Mouse (Mus musculus) MEL (cell line): ENCODE measurements around the gene Lima1. TPM values are rescaled to one million over a fixed set of nuclear protein-coding genes. Genes with fewer than 3 reads are reported as not detected.

ENCODE experiments used
- DNase-seq: peaks from one replicate; pipeline ENCODE4 v3.0.0; 2011; ENCODE audit warnings: low read depth, low spot score
- H3K27ac ChIP-seq: 2 replicates; pipeline ENCODE4 v1.5.1; 2012; ENCODE audit warnings: low read depth, mild to moderate bottlenecking, control low read depth, low read length, moderate library complexity; ENCODE audit not compliant: control insufficient read depth
- H3K27me3 ChIP-seq, 2 experiments: fragments of 150-350 bp in 1 of 2; sonication (generic) in 1 of 2; 2 replicates each; pipeline ENCODE4 v1.6.1; 2012; ENCODE audit warnings: low read length in 2 of 2, mild to moderate bottlenecking in 2 of 2, improper control_type of control experiment in 1 of 2, moderate library complexity in 1 of 2; ENCODE audit not compliant: insufficient read depth in 2 of 2, control insufficient read depth in 1 of 2
- H3K36me3 ChIP-seq, 2 experiments: 2 replicates each; pipeline ENCODE4 v1.6.1; 2012 to 2014; ENCODE audit warnings: low read length in 2 of 2, improper control_type of control experiment in 1 of 2, inconsistent platforms in 1 of 2, mild to moderate bottlenecking in 1 of 2; ENCODE audit not compliant: insufficient read depth in 2 of 2, control insufficient read depth in 1 of 2
- H3K4me1 ChIP-seq, 2 experiments: fragments of 150-350 bp in 1 of 2; sonication (generic) in 1 of 2; 2 replicates each; pipeline ENCODE4 v1.6.1; 2012; ENCODE audit warnings: low read length in 2 of 2, improper control_type of control experiment in 1 of 2, mild to moderate bottlenecking in 1 of 2; ENCODE audit not compliant: insufficient read depth in 2 of 2, control insufficient read depth in 1 of 2
- H3K4me3 ChIP-seq, 2 experiments: fragments of 150-350 bp in 1 of 2; sonication (generic) in 1 of 2; 2 replicates each; pipeline ENCODE4 v1.5.1; 2012; ENCODE audit warnings: low read depth in 2 of 2, low read length in 2 of 2, mild to moderate bottlenecking in 2 of 2, moderate library complexity in 2 of 2, control low read depth in 1 of 2, improper control_type of control experiment in 1 of 2; ENCODE audit not compliant: control insufficient read depth in 1 of 2, insufficient read depth in 1 of 2
- H3K79me2 ChIP-seq: 2 replicates; pipeline ENCODE4 v1.6.1; 2012; ENCODE audit warnings: mild to moderate bottlenecking, low read length, moderate library complexity; ENCODE audit not compliant: control insufficient read depth, poor library complexity, insufficient read depth
- H3K9ac ChIP-seq: 2 replicates; pipeline ENCODE4 v1.6.1; 2012; ENCODE audit warnings: low read depth, mild to moderate bottlenecking, control low read depth, low read length, moderate library complexity; ENCODE audit not compliant: control insufficient read depth, poor library complexity, severe bottlenecking
- H3K9me3 ChIP-seq: fragments of 150-350 bp; sonication (generic); replicated peaks from 2 replicates; pipeline ENCODE4 v1.6.1; 2012; ENCODE audit warnings: mild to moderate bottlenecking, low read length, improper control_type of control experiment, moderate library complexity; ENCODE audit not compliant: insufficient read depth
- CHD2 ChIP-seq: IDR thresholded peaks from 2 replicates; pipeline ENCODE4 v1.6.1; 2011; ENCODE audit warnings: low read length, improper control_type of control experiment
- ELF1 ChIP-seq: IDR thresholded peaks from 2 replicates; pipeline ENCODE4 v1.6.1; 2014; ENCODE audit warnings: low read depth, mild to moderate bottlenecking, inconsistent platforms, low read length, improper control_type of control experiment, moderate library complexity
- EP300 ChIP-seq, 2 experiments: IDR thresholded peaks; 2 replicates each; pipeline ENCODE4 v1.6.1; 2011; ENCODE audit warnings: improper control_type of control experiment in 2 of 2, low read length in 2 of 2, low read depth in 1 of 2, mild to moderate bottlenecking in 1 of 2
- GABPA ChIP-seq: IDR thresholded peaks from 2 replicates; pipeline ENCODE4 v1.6.1; 2012; ENCODE audit warnings: low read depth, mild to moderate bottlenecking, inconsistent platforms, low read length, improper control_type of control experiment, moderate library complexity
- GATA1 ChIP-seq: IDR thresholded peaks from 2 replicates; pipeline ENCODE4 v1.6.1; 2011; ENCODE audit warnings: low read depth, low read length, improper control_type of control experiment
- HCFC1 ChIP-seq: IDR thresholded peaks from 2 replicates; pipeline ENCODE4 v1.6.1; 2012; ENCODE audit warnings: low read depth, mild to moderate bottlenecking, inconsistent platforms, low read length, improper control_type of control experiment, moderate library complexity
- JUND ChIP-seq: IDR thresholded peaks from 2 replicates; pipeline ENCODE4 v1.6.1; 2011; ENCODE audit warnings: low read depth, mild to moderate bottlenecking, improper control_type of control experiment, low read length
- KAT2A ChIP-seq: conservative IDR thresholded peaks from 2 replicates; pipeline ENCODE4 v1.6.1; 2012; ENCODE audit warnings: low read depth, low read length, improper control_type of control experiment, inconsistent platforms
- MAFK ChIP-seq: IDR thresholded peaks from 2 replicates; pipeline ENCODE4 v1.6.1; 2011; ENCODE audit warnings: low read depth, mild to moderate bottlenecking, low read length, improper control_type of control experiment, borderline replicate concordance
- MAX ChIP-seq: IDR thresholded peaks from 2 replicates; pipeline ENCODE4 v1.6.1; 2011; ENCODE audit warnings: low read length, improper control_type of control experiment
- MAZ ChIP-seq: IDR thresholded peaks from 2 replicates; pipeline ENCODE4 v1.6.1; 2012; ENCODE audit warnings: low read depth, mild to moderate bottlenecking, inconsistent platforms, low read length, improper control_type of control experiment
- NELFE ChIP-seq: IDR thresholded peaks from 2 replicates; pipeline ENCODE4 v1.6.1; 2011; ENCODE audit warnings: low read depth, low read length, improper control_type of control experiment
- NRF1 ChIP-seq: IDR thresholded peaks from 2 replicates; pipeline ENCODE4 v1.6.1; 2014; ENCODE audit warnings: low read depth, mild to moderate bottlenecking, inconsistent platforms, low read length, improper control_type of control experiment, moderate library complexity; ENCODE audit not compliant: poor library complexity, insufficient read depth, severe bottlenecking
- POLR2A ChIP-seq, 2 experiments: IDR thresholded peaks; 2 replicates each; pipeline ENCODE4 v1.6.1; 2011 to 2012; ENCODE audit warnings: low read length in 2 of 2, mild to moderate bottlenecking in 2 of 2, control low read depth in 1 of 2, improper control_type of control experiment in 1 of 2, low read depth in 1 of 2, moderate library complexity in 1 of 2; ENCODE audit not compliant: control insufficient read depth in 1 of 2, insufficient read depth in 1 of 2, poor library complexity in 1 of 2
- POLR2AphosphoS5 ChIP-seq: IDR thresholded peaks from 2 replicates; pipeline ENCODE4 v1.6.1; 2012; ENCODE audit warnings: low read depth, borderline replicate concordance, mild to moderate bottlenecking, inconsistent platforms, low read length, moderate library complexity, mixed read lengths
- RAD21 ChIP-seq: IDR thresholded peaks from 2 replicates; pipeline ENCODE4 v1.6.1; 2011; ENCODE audit warnings: mild to moderate bottlenecking, low read depth, low read length, improper control_type of control experiment
- TAL1 ChIP-seq: IDR thresholded peaks from 2 replicates; pipeline ENCODE4 v1.6.1; 2012; ENCODE audit warnings: mild to moderate bottlenecking, inconsistent platforms, low read length, moderate library complexity, mixed read lengths
- TBP ChIP-seq: IDR thresholded peaks from 2 replicates; pipeline ENCODE4 v1.8.0; 2011; ENCODE audit warnings: low read depth, low read length, improper control_type of control experiment
- TCF12 ChIP-seq: IDR thresholded peaks from 2 replicates; pipeline ENCODE4 v1.6.1; 2014; ENCODE audit warnings: low read depth, mild to moderate bottlenecking, inconsistent platforms, low read length, improper control_type of control experiment, moderate library complexity
- UBTF ChIP-seq: IDR thresholded peaks from 2 replicates; pipeline ENCODE4 v1.6.1; 2012; ENCODE audit warnings: low read depth, mild to moderate bottlenecking, inconsistent platforms, low read length, improper control_type of control experiment, moderate library complexity, borderline replicate concordance; ENCODE audit not compliant: insufficient read depth
- USF2 ChIP-seq, 2 experiments: IDR thresholded peaks; 2 replicates each; pipeline ENCODE4 v1.6.1; 2011 to 2012; ENCODE audit warnings: improper control_type of control experiment in 2 of 2, low read length in 2 of 2, borderline replicate concordance in 1 of 2, inconsistent platforms in 1 of 2, low read depth in 1 of 2, mild to moderate bottlenecking in 1 of 2; ENCODE audit not compliant: insufficient read depth in 1 of 2
- ZC3H11A ChIP-seq: IDR thresholded peaks from 2 replicates; pipeline ENCODE4 v1.6.1; 2012; ENCODE audit warnings: low read depth, mild to moderate bottlenecking, inconsistent platforms, low read length, improper control_type of control experiment
- ZMIZ1 ChIP-seq: IDR thresholded peaks from 2 replicates; pipeline ENCODE4 v1.6.1; 2012; ENCODE audit warnings: low read depth, mild to moderate bottlenecking, inconsistent platforms, low read length, improper control_type of control experiment, moderate library complexity
- polyA plus RNA-seq, 2 experiments: library from polyadenylated mRNA; stranded (reverse) in 1 of 2; unstranded in 1 of 2; fragments of >175 nt in 1 of 2; fragments of >200 nt in 1 of 2; gene quantifications; 2 replicates each; pipeline versions ENCODE4 v1.2.1 to v1.2.4; 2012; ENCODE audit warnings: low replicate concordance in 2 of 2, low read depth in 1 of 2; ENCODE audit not compliant: insufficient read length in 2 of 2, insufficient read depth in 1 of 2, missing spikeins in 1 of 2
- total RNA-seq: library from RNA; depleted of rRNA; stranded (reverse); fragments of 300-350 nt; gene quantifications from 2 replicates; pipeline ENCODE4 v1.2.3, GENCODE M21; 2012

Lima1 gene
- total and polyA plus RNA-seq, 3 experiments = 1.1 to 7.9 TPM; not detected in 1

- TF ChIP-seq GATA1 (peak; percentile 20; the same call in 1 of the 2 replicates), CHD2 (no peak), ZC3H11A (no peak), USF2 (IDR thresholded peaks at IDR 0.05; ENCODE audit: borderline replicate concordance in 1 of 2, insufficient read depth in 1 of 2, low read depth in 1 of 2, low read length in 2 of 2) (no peak), JUND (no peak), NRF1 (no peak), POLR2A (IDR thresholded peaks at IDR 0.05; ENCODE audit: control insufficient read depth in 1 of 2, insufficient read depth in 1 of 2, low read depth in 1 of 2, low read length in 2 of 2, poor library complexity in 1 of 2) (no peak), TCF12 (no peak), MAZ (no peak), TBP (no peak), POLR2AphosphoS5 (no peak), ZMIZ1 (no peak), MAX (no peak), GABPA (no peak), ELF1 (0 out of 2 replicates have a peak, but pooled peaks have one; percentile 20), EP300 (IDR thresholded peaks at IDR 0.05; ENCODE audit: low read depth in 1 of 2, low read length in 2 of 2) (no peak), KAT2A (no peak), TAL1 (no peak), MAFK (no peak), HCFC1 (no peak), RAD21 (no peak), UBTF (no peak), NELFE (0 out of 2 replicates have a peak, but pooled peaks have one; percentile 3)
- Histone ChIP-seq H3K27me3 (no peaks in the 10 kb centered on the region), H3K9me3 (no peaks in the 10 kb centered on the region), H3K36me3 (no peaks in the 10 kb centered on the region), H3K27ac (no peak overlapping the region), H3K9ac (peak overlapping the region; percentile 40), H3K4me1 (0 out of 4 replicates have a peak, but pooled peaks cover 0 to 5% of the 10 kb centered on the region in 2 experiments), H3K4me3 (peak overlapping the region; percentile 58 to 69), H3K79me2 (no peaks in the 10 kb centered on the region)
- DNase-seq = peak; percentile 64
These were observed 55.5 kb downstream of the Lima1 start for GRCm38 (mm10) chr15:99819621-99820279.
